11 mouse cellular contexts compared by ENCODE assay signal in the genomic region with DNA sequence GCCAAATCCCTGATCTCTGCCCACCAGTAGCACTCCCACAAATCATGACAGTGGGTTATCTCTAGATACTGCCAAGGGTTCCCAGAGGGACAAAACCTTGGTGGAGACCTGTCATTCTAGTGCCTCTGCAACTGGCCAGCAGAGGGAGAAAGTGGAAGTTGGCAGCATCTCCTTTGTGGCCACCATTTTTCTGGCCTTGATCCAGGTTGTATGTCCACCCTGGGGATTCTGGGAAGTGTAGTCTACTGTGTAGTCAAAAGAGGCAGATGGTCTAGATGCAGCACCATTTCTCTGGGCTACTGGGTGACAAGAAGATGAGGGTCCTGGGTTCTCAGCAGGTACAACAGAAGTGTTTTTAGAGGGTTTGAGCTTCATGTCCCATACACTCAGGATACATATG.
DNase-seq lines count a peak whose midpoint lies in the region; TF ChIP-seq lines count a peak whose summit lies in the region.
"Had no signal": no experiment of that assay in that cellular context is flagged by ENCODE, and none has a peak within 500 bp of the region (broad histone marks: within the 10 kb centered on the region; RNA-seq: fewer than 3 reads in every experiment).

No protein-coding gene starts in this region.

- no peak overlapping the region for H3K27ac ChIP-seq in layer of hippocampus, adult 2 months
- H3K27ac ChIP-seq: liver, embryonic 13.5 days; stomach, embryonic 15.5 days had no signal

- peak; percentile 39 to 80 for DNase-seq in adrenal gland, adult (ENCODE audit: inconsistent age in 2 of 2, low spot score in 1 of 2)
- DNase-seq in adrenal gland, adult 18-20 months (ENCODE audit: low spot score in 2 of 2), result no peak
- DNase-seq in layer of hippocampus, adult 2 months (ENCODE audit: low spot score in 2 of 2), result peak in 1 of 2 experiments; percentile 18
- DNase-seq in layer of hippocampus, adult 9-10 months (ENCODE audit: low spot score), result no peak
- peak; percentile 64 for DNase-seq in R1 (ENCODE audit: low read depth, low spot score)
- peak; percentile 7 for DNase-seq in forelimb bud, embryonic 11.5 days (ENCODE audit: low read depth, low spot score)
- DNase-seq in lung, postnatal 36 days, result peak; percentile 68
- DNase-seq in yolk sac, embryonic 10.5 days (ENCODE audit: low spot score), result no peak
- DNase-seq: liver, embryonic 13.5 days had no signal

- TF ChIP-seq CTCF in layer of hippocampus, adult 2 months (conservative IDR thresholded peaks at IDR 0.05), result peak; percentile 59

- H3K4me3 ChIP-seq in layer of hippocampus, adult 2 months, result no peak overlapping the region
- H3K4me3 ChIP-seq: erythroblast, embryonic 14.5 days; liver, embryonic 13.5 days; stomach, embryonic 15.5 days had no signal

Comparison
In these comparisons a context has a peak if more than half of its experiments do, and no peak if none do; other contexts are left out.
1. DNase-seq: peak in adrenal gland, adult (2 of 2), R1 (single experiment), forelimb bud, embryonic 11.5 days (single experiment) and lung, postnatal 36 days (single experiment); none in adrenal gland, adult 18-20 months (0 of 2), layer of hippocampus, adult 9-10 months (single experiment) and yolk sac, embryonic 10.5 days (single experiment).